Mouse (Mus musculus) hindbrain, embryonic 15.5 days (tissue): ENCODE data around the gene Col20a1. TPM values are rescaled to one million over a fixed set of nuclear protein-coding genes. Genes with fewer than 3 reads are reported as not detected.
A peak's percentile ranks its signal among the peaks of the same experiment; 100 is the strongest.

Experiments used
- ATAC-seq: fragments of 200-750 bp; cut with Nextera tagmentation; 2 replicates; pipeline ENCODE4 v1.8.0; 2017; ENCODE audit warnings: low read depth, moderate number of reproducible peaks, moderate TSS enrichment; ENCODE audit not compliant: low FRiP score
- H3K27ac ChIP-seq: fragments of 300-500 bp; sonication (generic); replicated peaks from 2 replicates; pipeline ENCODE4 v1.5.1; 2015; ENCODE audit warnings: mild to moderate bottlenecking, inconsistent platforms
- H3K27me3 ChIP-seq: fragments of 300-500 bp; sonication (generic); 2 replicates; pipeline ENCODE4 v1.6.1; 2015; ENCODE audit warnings: control low read depth, inconsistent platforms
- H3K36me3 ChIP-seq: fragments of 300-500 bp; sonication (generic); 2 replicates; pipeline ENCODE4 v1.6.1; 2015; ENCODE audit warnings: control low read depth, inconsistent platforms
- H3K4me1 ChIP-seq: fragments of 300-500 bp; sonication (generic); replicated peaks from 2 replicates; pipeline ENCODE4 v1.6.1; 2015; ENCODE audit warnings: control low read depth, inconsistent platforms
- H3K4me2 ChIP-seq: fragments of 300-500 bp; sonication (generic); 2 replicates; pipeline ENCODE4 v1.6.1; 2015; ENCODE audit warnings: moderate library complexity, mild to moderate bottlenecking, inconsistent platforms
- H3K4me3 ChIP-seq: fragments of 300-500 bp; sonication (generic); 2 replicates; pipeline ENCODE4 v1.5.1; 2015; ENCODE audit warnings: mild to moderate bottlenecking, inconsistent platforms
- H3K9ac ChIP-seq: fragments of 300-500 bp; sonication (generic); 2 replicates; pipeline ENCODE4 v1.6.1; 2015; ENCODE audit warnings: inconsistent platforms
- H3K9me3 ChIP-seq: fragments of 300-500 bp; sonication (generic); 2 replicates; pipeline ENCODE4 v1.6.1; 2016; ENCODE audit warnings: control low read depth, inconsistent platforms
- WGBS: fragments of 180-500 bp; shearing (Covaris S2); methylation state at CpG from one replicate; pipeline ENCODE4 v1.1.7; 2015; 5-methylcytosine and 5-hydroxymethylcytosine counted together
- polyA plus RNA-seq: library from polyadenylated mRNA; unstranded; fragments of >200 nt; fragmentation: Nextera tagmentation; extraction: Ambion mirVana; gene quantifications from 2 replicates; pipeline ENCODE4 v1.2.1, GENCODE M21; 2015

The Col20a1 gene
- polyA plus RNA-seq, result 0.19 and 0.41 TPM in 2 replicates

- no peak for ATAC-seq
- H3K9me3 ChIP-seq, result no peaks in the 10 kb centered on the region
- peaks cover 13% of the 10 kb centered on the region for H3K36me3 ChIP-seq
- no peak within 1 kb of the TSS for H3K4me2 ChIP-seq
- no peak within 1 kb of the TSS for H3K4me3 ChIP-seq
- no peak within 1 kb of the TSS for H3K27ac ChIP-seq
- 62% methylated on average over 2 of the region's 2 CpGs for WGBS
- H3K9ac ChIP-seq, result no peak within 1 kb of the TSS
- no peaks in the 10 kb centered on the region for H3K4me1 ChIP-seq
- H3K27me3 ChIP-seq, result no peaks in the 10 kb centered on the region
Observed at GRCm38 (mm10) chr2:180986449-180986848, at the start of gene Col20a1. TSS of gene Col20a1 (plus strand) at chr2:180986535.

- Histone ChIP-seq H3K4me2 (no peak overlapping the region), H3K27ac (no peak overlapping the region), H3K9ac (no peak overlapping the region), H3K4me1 (no peaks in the 10 kb centered on the region), H3K36me3 (peaks cover 3% of the 10 kb centered on the region; the same call in 1 of the 2 replicates), H3K4me3 (no peak overlapping the region), H3K27me3 (no peaks in the 10 kb centered on the region), H3K9me3 (no peaks in the 10 kb centered on the region)
- ATAC-seq, result no peak
Observed at GRCm38 (mm10) chr2:180940187-180940586, 46.1 kb upstream of the Col20a1 start.

GRCm38 (mm10) chr2:180941869-180942268, 44.5 kb upstream of the Col20a1 start:
- H3K4me1 ChIP-seq, result no peaks in the 10 kb centered on the region
- H3K36me3 ChIP-seq, result peaks cover 3% of the 10 kb centered on the region; the same call in 1 of the 2 replicates
- H3K9me3 ChIP-seq, result no peaks in the 10 kb centered on the region
- H3K9ac ChIP-seq, result no peak overlapping the region
- no peak overlapping the region for H3K4me2 ChIP-seq
- no peak overlapping the region for H3K4me3 ChIP-seq
- no peaks in the 10 kb centered on the region for H3K27me3 ChIP-seq
- H3K27ac ChIP-seq, result peak overlapping the region; percentile 31; the same call in 1 of the 2 replicates
- no peak for ATAC-seq

- H3K9me3 ChIP-seq, result no peaks in the 10 kb centered on the region
- peaks cover 32% of the 10 kb centered on the region for H3K4me1 ChIP-seq
- H3K27me3 ChIP-seq, result no peaks in the 10 kb centered on the region
- no peak overlapping the region for H3K4me2 ChIP-seq
- no peak for ATAC-seq
- no peak overlapping the region for H3K27ac ChIP-seq
- no peaks in the 10 kb centered on the region for H3K36me3 ChIP-seq
- WGBS, result 13% methylated on average over 1 of the region's 1 CpGs
- no peak overlapping the region for H3K4me3 ChIP-seq
- no peak overlapping the region for H3K9ac ChIP-seq
Observed at GRCm38 (mm10) chr2:180949947-180950346, 36.4 kb upstream of the Col20a1 start.

- ATAC-seq, result peak; percentile 74
- Histone ChIP-seq H3K27ac (peak overlapping the region; percentile 83), H3K4me2 (peak overlapping the region; percentile 70), H3K36me3 (no peaks in the 10 kb centered on the region), H3K4me3 (peak overlapping the region; percentile 57), H3K9me3 (no peaks in the 10 kb centered on the region), H3K9ac (0 out of 2 replicates have a peak overlapping the region, but pooled peaks have one; percentile 61), H3K27me3 (no peaks in the 10 kb centered on the region), H3K4me1 (peaks cover 35% of the 10 kb centered on the region)
- WGBS, result 4% methylated on average over 9 of the region's 9 CpGs
Observed at GRCm38 (mm10) chr2:180952731-180953171, 33.6 kb upstream of the Col20a1 start.

- ATAC-seq, result no peak
- Histone ChIP-seq H3K9me3 (no peaks in the 10 kb centered on the region), H3K4me3 (peak overlapping the region; percentile 57), H3K27me3 (no peaks in the 10 kb centered on the region), H3K4me2 (peak overlapping the region; percentile 70), H3K9ac (peak overlapping the region; percentile 61), H3K27ac (peak overlapping the region; percentile 83), H3K4me1 (peaks cover 35% of the 10 kb centered on the region), H3K36me3 (no peaks in the 10 kb centered on the region)
- WGBS, result 3% methylated on average over 2 of the region's 2 CpGs
Observed at GRCm38 (mm10) chr2:180953638-180954037, 32.7 kb upstream of the Col20a1 start.

GRCm38 (mm10) chr2:180954061-180955047, 32.0 kb upstream of the Col20a1 start, which contains the start of gene Nkain4:
TSS of gene Nkain4 (minus strand) at chr2:180954699.
- H3K9me3 ChIP-seq, result no peaks in the 10 kb centered on the region
- H3K27me3 ChIP-seq, result no peaks in the 10 kb centered on the region
- peak within 1 kb of the TSS; percentile 61 for H3K9ac ChIP-seq
- H3K27ac ChIP-seq, result peak within 1 kb of the TSS; percentile 83
- H3K4me2 ChIP-seq, result peak within 1 kb of the TSS; percentile 70
- peak within 1 kb of the TSS; percentile 57 for H3K4me3 ChIP-seq
- H3K36me3 ChIP-seq, result no peaks in the 10 kb centered on the region
- WGBS, result under 1% methylated on average over 52 of the region's 52 CpGs
- peak; percentile 92 for ATAC-seq
- peaks cover 35% of the 10 kb centered on the region for H3K4me1 ChIP-seq

DNA sequence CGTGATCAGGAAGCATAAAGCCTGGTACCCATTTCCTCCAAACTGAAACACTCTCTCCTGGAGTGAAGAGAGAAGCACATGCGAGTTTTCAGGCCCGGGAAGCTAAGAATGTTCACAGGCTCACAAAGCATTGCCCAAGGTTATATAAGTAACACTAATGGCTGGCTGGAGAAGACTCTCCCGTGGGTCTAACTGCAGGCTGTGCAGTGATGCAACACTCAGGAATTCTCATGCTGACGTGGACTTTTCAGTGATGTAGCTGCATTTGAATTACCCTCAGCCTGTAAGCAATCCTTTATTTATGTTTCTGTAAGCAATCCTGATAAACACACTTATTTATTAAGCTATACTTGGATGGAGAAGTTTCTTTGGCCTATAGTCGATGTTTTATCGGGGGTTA, 26.7 kb upstream of the Col20a1 start:
- no peak for ATAC-seq
- H3K27ac ChIP-seq, result no peak overlapping the region
- no peaks in the 10 kb centered on the region for H3K36me3 ChIP-seq
- WGBS, result 76% methylated on average over 7 of the region's 7 CpGs
- H3K4me2 ChIP-seq, result no peak overlapping the region
- 0 out of 2 replicates have a peak, but pooled peaks cover 6% of the 10 kb centered on the region for H3K4me1 ChIP-seq
- H3K27me3 ChIP-seq, result no peaks in the 10 kb centered on the region
- no peak overlapping the region for H3K9ac ChIP-seq
- no peak overlapping the region for H3K4me3 ChIP-seq
- no peaks in the 10 kb centered on the region for H3K9me3 ChIP-seq

DNA sequence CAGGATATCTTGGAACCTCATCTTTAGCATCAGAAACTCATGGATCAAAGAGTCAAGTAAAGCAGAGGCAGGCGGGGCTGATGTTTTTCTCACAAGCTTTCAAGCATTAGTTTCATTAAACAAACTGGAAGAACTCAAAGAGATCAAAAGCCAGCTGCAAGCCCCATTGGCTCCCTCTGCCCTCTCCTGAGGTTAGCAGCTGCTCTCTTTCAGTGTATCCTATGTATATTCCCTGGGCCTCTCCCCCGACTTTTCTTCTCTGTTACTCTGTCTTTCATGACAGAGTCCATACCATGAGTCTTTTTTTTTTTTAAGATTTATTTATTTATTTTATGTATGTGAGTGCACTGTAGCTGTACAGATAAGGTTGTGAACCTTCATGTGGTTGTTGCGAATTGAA, 26.1 kb upstream of the Col20a1 start:
- Histone ChIP-seq H3K4me1 (0 out of 2 replicates have a peak, but pooled peaks cover under 1% of the 10 kb centered on the region), H3K27ac (no peak overlapping the region), H3K27me3 (no peaks in the 10 kb centered on the region), H3K9ac (no peak overlapping the region), H3K36me3 (no peaks in the 10 kb centered on the region), H3K4me3 (no peak overlapping the region), H3K9me3 (no peaks in the 10 kb centered on the region), H3K4me2 (no peak overlapping the region)
- no peak for ATAC-seq
- WGBS, result 80% methylated on average over 3 of the region's 3 CpGs

GRCm38 (mm10) chr2:180962616-180963308, 23.6 kb upstream of the Col20a1 start:
- H3K4me3 ChIP-seq, result no peak overlapping the region
- H3K27me3 ChIP-seq, result no peaks in the 10 kb centered on the region
- no peak for ATAC-seq
- 78% methylated on average over 2 of the region's 2 CpGs for WGBS
- H3K9me3 ChIP-seq, result no peaks in the 10 kb centered on the region
- no peaks in the 10 kb centered on the region for H3K36me3 ChIP-seq
- no peak overlapping the region for H3K9ac ChIP-seq
- H3K27ac ChIP-seq, result no peak overlapping the region
- H3K4me1 ChIP-seq, result peaks cover 11% of the 10 kb centered on the region
- H3K4me2 ChIP-seq, result no peak overlapping the region

DNA sequence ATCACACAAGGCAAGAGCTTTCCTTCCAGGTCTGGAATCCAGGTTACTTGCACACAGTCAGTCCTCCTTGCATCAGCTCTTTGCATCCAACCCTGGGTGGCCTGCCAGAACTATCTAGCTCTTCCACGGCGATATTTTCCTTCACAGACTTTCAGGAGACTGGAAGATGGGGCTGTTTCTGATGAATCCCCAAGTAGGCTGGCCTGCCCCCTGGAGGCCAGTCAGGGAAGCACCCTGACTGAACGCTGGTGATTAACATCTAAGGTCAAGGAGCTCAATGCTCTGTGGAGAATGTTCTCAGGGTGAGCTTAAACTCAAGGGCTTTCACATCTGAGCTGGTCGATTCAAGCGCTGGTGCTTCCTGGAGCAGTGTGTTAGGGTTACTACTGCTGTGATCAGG, 22.4 kb upstream of the Col20a1 start:
- H3K9ac ChIP-seq, result no peak overlapping the region
- no peaks in the 10 kb centered on the region for H3K9me3 ChIP-seq
- H3K4me3 ChIP-seq, result no peak overlapping the region
- ATAC-seq, result no peak
- no peaks in the 10 kb centered on the region for H3K36me3 ChIP-seq
- WGBS, result 5% methylated on average over 5 of the region's 5 CpGs
- H3K4me2 ChIP-seq, result no peak overlapping the region
- H3K27ac ChIP-seq, result no peak overlapping the region
- peaks cover 23% of the 10 kb centered on the region for H3K4me1 ChIP-seq
- H3K27me3 ChIP-seq, result no peaks in the 10 kb centered on the region
